Mouse (Mus musculus) c-Kit-positive CD71-positive TER-119-positive erythroid progenitor cells, embryonic 14.5 days (primary cell): ENCODE measurements around the gene Foxd3.
"Not testable (repeated sequence)": the region's sequence is repeated elsewhere in the genome, so short reads cannot be mapped to it uniquely, and the experiment has no call there.

Source experiments
- DNase-seq: peaks from one replicate; pipeline ENCODE4 v3.0.0-alpha.2; 2013; ENCODE audit warnings: low spot score

The Foxd3 gene

DNA sequence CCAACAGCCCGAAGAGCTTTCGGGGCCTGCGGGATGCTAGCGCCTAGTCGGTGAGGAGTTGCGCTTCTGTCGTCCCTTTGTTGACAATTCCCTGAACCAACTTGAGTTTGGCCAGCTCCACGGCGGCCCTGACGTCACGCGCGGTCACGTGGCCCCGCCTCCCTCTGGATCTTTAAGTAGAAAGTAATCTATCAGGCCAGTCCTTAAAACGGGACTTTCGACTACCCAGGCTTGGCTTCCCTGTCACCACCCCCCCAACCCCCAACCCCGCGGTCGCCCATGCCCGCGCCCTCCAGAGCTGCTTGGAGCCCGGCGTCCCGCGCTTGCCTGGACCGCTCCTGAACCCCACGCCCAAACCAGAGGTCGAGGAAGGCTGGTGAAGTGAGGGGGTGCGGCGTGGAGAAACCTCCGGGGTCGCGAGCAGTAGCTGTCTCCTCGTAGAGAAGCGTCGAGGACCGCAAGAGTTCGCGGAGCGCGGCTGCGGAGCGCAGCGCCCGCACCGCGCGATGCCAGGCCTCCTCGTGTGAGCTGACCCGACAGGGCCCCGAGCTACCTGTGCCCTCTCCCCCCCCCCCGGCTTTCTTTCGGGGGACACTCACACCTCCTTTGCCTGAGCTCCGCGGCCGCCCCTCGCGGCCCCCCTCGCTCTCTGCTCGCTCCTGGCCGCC lies at the start of gene Foxd3:
Foxd3 (plus strand) TSS at position 363 of the 668 bp plus-strand sequence.
- no peak for DNase-seq

DNA sequence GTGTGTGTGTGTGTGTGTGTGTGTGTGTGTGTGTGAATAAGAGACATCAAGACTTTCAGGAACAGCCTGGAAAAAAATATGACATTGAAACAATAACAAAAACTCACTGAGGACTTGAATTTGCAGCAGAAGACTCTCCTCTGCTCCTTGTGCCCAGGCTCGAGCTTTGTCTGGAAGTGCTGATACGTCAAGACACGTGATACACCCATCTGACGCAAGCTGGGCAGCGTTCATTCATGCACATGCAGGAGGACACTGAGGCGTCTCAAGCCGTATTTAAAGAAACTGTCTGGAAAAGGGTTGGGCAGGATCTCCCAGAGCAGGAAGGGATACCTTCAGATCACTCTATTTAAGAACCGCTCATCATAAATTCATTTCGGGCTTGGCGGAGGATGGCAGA lies 43.9 kb upstream of the Foxd3 start:
- DNase-seq = no peak

DNA sequence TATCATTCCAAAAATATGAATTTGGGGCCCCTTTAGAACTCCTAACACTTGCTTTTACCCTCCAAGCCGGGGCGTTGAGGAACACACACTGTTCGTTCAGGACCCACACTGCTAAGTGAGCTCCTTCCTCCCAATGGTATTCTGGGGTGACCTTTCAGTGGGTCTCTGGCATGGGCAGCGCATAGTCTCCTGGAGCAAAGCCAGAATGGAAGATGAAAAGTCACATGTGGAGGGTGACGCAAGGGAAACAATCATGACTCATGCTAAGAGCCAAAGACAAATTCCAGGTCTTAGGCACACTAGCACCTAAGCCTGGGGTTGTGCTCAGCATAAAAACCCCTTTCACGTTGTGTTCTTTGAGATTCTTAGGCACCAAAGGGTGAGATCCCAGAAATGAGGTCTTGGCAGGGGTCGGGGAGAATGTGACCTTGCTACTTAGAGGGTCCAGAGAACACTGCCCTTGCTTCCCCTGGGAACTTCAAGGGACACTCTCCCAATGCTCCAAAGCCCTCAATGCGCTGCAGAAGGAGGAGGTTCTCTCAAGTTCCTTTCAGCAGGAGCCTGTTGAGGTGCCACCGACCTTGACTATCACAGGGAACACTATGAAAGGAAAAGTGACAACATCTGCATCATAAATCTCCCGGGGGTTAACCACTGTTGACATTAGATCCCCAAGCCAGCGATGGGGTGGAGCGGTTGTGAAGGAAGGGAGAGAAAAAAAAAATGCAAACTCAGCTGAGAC lies 43.3 kb upstream of the Foxd3 start:
- no peak for DNase-seq

DNA sequence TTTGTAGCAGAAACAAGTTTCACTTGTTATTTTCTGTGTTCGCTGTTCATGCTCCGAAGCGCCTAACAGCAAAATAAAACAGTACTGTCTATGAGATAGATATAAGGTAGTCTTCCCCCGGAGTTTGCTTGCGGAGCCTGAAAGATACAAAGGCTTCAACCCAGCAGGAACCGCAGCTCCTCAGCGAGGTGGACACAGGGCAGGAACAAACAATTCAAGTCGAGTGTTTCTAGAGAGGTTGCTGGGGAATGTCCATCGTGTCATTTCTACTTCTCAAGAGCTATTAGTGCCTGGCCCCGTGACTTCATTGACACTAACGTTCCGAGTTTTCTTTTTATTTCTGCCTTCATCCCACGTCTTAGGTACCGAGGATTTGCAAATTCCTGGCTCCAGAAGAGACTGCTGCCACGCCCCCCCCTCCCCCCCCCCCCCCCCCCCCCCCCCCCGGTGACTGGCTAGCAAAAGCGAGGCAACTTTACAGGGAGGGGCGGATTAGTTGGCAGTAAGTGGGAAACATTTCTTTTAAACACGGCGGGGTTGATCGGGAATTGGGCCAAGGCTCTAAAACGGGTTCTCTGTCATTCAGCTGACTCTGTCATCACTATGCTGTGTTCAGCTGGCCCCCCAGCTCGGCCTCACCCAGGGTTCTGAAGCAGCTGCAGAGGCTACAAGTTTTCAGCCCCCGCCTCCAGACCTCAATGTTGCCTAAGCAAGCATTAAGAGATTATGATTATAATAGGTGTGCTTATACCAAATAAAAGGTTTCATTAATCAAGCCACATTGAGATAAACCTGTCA lies 29.9 kb upstream of the Foxd3 start:
- no peak for DNase-seq

DNA sequence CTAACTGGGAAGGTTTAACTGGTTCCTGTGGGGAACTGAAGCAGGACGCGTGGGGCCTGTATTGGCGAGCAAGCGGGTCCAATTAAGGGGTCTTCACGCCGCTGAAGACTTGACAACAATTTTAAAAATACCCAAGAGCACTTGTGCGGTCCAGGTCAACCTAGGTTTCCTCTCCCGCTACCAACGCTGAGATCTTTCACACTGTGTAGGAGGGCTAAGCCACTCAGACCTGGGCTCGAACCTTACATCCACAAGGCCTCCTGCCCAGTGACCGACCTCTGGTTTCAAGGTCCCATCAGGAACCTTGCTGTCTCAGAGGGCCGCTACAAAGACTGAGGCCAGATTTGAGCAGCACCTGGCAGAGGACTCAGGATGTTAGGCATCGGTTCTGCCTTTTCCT lies 29.0 kb upstream of the Foxd3 start:
- no peak for DNase-seq

DNA sequence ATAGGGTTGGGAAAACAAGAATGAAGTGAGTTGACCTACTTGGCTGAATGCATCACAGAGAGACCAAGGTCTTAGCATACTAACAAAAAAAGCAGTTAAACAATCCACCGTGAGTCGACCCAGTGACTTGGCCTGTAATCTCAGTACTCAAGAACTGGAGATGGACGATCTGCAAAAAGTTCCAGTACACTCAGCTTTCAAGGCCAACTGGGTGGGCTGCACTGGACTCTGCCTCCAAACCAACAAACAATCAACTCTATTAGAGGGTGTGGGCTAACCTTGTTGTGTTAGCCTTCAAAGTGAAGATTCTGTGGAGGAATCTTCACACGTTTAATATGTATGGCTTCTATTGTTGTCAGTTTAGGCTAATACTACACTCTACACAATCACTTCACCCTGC lies 20.1 kb upstream of the Foxd3 start:
- DNase-seq = no peak

DNA sequence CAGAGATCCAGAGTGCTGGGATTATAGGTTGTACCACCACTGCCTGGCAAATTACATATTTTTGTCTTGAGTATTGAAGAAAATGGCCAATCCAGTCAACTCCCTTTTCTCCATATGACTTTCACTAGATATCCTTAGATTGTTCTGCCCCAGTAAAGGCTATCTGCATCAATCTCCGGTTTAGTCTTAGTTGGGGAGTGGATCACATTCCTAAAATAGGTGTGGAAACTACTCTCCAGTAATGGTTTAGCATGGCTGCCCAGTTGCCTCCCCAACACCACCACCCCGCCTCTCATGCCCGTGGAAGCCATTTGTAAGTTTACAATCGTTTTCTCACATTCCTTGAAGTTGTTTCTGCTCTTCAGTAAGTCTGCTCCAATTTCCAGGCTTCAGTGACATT lies 19.4 kb upstream of the Foxd3 start:
- no peak for DNase-seq

DNA sequence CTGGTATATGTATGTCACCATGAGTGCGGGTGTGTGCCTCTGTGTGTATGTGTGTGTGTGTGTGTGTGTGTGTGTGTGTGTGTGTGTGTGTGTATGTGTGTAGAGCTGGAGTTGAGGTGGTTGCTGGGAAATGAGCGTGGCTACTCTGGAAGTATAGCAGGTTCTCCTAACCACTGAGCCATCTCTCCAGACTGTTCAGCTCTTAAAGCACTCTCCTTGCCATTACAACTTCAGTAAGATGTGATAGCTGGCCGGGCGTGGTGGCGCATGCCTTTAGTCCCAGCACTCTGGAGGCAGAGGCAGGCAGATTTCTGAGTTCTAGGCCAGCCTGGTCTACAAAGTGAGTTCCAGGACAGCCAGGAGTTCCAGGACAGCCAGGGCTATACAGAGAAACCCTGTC lies 15.5 kb upstream of the Foxd3 start:
- not testable (repeated sequence) for DNase-seq

DNA sequence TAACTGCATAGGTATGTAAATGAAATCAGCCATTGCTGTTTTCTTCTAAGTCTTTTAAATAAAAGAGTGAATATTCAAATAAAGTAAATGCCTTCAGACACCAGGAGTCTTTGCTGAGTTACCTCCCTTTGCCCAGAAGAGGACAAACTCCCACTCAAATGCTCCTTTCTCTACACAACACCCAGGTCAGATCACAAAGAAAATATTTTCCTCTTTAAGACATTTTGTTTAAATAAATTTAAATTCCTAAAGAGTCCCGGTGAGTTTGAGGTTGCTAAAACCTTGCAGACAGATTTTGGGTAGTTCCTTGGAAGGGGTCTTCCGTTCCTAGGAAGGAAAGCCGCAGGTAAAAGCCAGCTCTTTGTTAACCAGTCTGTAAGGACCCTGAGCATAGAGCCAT lies 14.2 kb upstream of the Foxd3 start:
- DNase-seq = no peak

DNA sequence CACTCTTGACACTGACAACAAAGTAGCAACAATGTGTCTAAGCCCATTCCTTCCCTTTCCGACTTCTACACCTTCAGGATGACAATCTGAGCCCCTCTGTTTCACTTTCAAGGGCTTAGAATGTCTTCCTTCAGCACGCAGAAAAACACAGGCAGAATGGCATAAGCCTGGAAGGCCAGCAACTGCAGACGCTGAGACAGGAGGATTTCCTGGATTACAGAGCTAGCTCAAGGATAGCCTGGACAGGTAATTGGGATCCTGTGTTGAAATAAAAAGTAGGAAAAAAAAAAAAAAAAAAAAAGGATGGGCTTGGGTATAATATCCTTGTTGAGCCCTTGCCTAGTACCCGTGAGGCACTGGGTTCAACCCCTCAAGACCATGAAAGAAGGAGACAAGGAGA lies 10.5 kb upstream of the Foxd3 start:
- DNase-seq = no peak

DNA sequence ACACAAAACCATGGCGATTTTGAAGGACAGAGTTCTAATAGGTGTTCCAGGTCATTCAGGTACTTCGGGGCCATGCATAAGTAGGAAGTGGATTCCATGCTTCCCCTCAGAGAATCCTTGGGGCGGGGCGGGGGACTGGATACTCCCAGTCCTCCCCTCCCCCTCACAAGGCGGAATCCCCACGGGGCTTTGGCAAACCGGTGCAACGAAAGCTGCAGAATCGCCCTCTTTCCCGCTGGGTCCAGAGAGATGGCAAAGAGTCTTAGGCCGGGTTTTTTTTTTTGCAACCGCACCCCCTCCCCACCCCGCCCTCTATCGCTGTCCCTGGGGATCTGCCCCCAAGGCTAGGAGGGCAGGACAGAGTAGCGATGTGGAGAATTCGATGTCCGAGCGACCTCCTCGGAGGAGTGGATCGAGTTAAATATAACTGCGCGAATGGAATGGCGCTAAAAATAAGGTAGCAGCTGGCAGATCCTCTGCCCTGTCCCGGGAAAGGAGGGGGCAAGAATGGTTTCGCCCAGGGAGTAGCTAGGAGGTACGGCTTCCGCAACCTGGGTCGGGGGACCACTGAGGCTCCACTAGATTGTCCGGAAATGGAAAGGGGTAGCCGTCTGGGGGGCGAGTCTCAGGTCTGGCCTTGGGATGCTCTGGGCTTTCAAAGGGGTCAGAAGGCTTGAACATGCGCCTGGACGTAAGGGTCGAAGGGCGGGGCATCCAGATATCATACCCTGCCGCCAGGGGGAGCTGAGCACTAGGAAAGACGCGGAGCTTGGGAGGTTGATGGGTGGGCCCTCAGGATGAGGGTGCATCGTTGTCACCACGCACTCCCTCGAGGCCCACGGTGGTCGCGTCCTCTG lies 5.8 kb upstream of the Foxd3 start:
- no peak for DNase-seq

DNA sequence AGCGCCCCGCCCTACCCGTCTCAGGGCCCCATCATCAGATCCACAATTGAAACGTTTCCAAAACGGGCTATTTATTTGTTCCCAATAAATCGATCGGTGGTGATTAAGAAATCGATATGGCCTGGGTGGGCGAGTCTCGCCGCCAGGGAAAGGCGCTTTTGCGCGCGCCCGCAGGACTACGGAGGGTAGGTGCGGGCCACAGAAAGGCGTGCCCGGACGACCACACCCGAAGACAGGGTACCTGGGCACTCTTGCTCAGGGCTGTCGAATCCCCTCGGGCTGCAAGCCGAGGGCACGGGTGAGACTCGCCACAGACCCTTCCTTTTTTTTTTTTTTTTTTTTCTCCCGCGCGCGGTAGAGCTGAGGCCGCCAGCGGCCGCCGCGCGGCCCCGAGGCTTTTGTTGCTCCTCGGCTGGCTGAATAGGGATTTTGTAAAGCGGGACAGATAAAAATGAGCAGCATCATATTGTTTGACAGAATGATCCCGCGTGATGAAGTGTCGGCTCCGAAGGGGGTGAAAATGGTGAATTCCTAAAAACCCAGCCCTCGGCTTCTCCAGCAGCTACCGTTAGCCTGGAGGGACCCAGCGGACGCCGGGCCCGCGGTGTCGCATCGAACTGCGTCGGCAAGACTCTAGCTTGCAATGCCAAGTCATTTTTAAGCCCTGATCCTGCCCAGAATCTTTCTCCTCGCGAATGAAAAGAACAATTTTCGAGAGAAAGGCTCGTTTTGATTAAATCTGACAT lies 5.0 kb upstream of the Foxd3 start:
- DNase-seq = no peak

DNA sequence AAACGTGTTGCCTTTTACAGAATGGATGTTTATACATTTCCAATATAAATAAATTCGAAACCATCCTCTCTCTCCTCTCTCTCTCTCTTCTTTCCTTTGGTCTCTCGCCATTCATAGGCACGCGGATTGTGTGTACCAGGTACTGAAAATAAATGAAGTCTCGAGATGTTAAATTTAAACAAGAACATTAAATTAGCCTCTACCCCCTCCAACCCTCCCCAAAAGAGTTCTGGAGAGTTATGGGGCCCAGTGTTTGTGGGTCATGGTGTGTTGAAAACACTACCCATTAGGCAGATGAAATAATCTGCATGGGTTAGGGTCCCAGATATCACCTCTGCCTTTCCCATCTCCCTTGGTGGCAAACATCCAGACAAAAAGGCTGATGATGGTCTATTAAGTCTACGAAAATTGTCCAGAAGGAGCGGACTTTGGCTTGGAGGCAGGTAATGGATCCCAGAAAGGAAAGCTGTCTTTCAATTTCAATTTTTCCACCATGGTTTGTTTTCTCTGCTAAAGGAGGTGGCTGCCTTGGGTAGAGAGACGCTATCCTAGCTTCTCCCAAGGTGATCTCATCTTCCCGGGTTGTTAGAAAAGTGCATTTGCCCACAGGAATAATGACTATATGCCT lies 4.2 kb upstream of the Foxd3 start:
- no peak for DNase-seq

DNA sequence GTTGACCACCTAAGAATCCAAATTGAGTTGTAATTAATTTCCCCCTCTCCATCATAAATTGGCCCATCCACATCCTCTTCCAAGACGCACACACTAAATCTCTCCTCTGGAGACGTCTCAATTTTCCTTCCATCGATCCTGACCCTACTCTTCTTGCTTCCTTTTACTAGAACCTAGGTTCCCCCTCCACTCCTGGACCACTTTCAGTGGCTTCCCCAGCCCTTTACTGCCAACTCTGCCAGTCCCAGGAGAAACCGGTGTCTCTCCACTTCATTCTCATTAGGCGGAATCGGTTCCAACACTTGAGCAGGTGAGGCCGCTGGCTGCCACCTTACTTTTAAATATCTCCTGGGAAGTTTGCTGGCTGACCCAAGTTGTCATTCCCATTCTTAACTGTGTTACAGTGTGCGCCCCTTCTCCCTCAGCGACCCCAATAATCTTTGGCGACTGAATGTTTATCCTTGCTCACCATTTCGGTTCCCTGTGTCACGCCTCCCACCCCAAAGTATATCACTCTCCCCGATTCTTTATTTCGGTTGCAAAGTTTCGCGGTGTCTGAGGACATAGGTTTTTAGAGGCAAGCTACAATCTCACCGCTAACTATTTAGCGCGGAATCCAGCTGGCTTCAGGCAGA lies 3.4 kb upstream of the Foxd3 start:
- DNase-seq = no peak

DNA sequence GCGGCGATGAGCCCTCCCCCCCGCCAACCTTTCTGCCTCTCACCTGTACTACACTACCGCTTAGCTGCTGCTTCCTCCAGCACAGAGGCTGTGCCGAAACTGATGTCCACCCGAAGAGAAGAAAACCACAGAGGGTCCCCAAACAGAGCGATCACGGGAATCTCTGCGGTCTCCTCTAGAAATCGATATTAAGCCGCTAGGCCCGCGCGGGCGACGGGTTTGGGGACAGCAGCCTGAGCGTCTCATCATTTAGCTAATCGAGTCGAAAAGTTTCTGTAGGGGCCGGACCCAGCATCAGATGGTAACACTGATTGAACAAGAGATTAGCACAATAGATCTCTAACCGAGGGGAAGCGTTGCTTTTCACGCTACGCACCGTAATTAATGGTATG lies 2.9 kb upstream of the Foxd3 start:
- DNase-seq = no peak

DNA sequence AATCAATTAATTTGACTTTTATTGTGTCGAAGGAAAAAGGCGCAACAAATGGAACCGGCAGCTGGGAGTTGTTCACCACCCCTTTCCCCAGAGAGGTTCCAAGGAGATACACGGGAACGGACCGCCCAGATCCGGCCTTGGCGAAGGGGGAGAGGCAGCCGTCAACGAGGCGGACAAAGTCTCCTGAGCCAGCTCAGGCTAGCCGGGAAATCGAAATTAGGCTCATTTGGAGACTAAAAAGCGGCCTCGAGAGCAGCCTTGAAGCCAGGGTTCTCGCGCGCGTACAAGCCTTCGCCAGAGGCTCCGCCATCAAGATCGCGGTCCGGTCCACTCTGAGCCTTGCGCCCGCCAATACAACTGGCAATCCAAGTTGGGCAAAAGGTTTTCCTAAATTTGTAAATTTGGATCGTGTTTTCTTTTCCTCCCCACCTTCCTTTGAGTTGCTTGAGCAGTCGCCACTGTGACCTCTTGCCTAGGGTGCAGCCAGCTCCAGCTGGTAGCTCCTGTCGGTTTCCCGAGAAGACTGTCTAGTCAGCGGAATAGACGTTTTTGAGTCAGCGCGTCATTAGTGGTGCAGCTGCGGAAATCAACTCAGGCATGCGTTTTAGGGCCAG lies 2.4 kb upstream of the Foxd3 start:
- no peak for DNase-seq

DNA sequence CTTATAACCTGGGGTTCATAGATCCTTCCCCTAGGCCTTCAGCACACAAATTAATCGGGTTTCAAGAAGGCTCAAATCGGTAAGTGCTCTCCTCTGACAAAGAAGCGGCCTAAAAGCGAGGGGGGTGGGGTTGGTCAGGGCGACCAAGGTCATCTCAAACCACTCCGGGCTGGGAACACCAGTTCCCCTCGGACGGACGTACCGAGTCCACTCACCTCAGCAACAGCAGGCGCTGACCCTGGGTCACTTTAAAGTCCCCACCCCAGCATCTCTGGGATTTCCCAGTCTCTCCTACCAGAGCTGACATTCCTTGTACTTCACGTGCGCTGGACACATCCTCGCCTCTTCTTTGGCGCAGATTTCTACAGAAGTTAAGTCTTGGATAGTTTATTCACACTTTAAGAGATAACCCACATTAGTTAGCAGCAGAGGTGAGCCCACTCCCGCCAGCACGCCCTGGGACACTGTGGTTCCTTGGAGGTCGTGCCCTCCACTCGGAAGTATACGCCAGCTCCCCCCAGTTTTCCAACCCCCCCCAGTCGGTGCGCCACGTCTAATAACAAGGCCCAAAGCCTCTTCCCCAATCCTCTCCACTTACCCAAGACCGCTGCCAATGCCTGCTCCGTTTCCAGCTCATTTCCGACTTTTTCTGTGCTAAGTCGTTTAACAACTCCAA lies 1.3 kb upstream of the Foxd3 start:
- DNase-seq = no peak

DNA sequence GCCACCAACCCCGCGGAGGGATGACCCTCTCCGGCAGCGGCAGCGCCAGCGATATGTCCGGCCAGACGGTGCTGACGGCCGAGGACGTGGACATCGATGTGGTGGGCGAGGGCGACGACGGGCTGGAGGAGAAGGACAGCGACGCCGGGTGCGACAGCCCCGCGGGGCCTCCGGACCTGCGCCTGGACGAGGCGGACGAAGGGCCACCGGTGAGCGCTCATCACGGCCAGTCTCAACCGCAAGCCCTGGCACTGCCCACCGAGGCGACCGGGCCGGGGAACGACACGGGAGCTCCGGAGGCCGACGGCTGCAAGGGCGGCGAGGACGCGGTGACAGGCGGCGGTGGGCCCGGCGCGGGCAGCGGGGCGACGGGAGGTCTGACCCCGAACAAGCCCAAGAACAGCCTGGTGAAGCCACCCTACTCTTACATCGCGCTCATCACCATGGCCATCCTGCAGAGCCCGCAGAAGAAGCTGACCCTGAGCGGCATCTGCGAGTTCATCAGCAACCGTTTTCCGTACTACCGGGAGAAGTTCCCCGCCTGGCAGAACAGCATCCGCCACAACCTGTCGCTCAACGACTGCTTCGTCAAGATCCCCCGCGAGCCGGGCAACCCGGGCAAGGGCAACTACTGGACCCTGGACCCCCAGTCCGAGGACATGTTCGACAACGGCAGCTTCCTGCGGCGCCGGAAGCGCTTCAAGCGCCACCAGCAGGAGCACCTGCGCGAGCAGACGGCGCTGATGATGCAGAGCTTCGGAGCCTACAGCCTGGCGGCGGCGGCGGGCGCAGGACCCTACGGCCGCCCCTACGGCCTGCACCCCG lies 718 bp downstream of the Foxd3 start:
- DNase-seq = no peak

DNA sequence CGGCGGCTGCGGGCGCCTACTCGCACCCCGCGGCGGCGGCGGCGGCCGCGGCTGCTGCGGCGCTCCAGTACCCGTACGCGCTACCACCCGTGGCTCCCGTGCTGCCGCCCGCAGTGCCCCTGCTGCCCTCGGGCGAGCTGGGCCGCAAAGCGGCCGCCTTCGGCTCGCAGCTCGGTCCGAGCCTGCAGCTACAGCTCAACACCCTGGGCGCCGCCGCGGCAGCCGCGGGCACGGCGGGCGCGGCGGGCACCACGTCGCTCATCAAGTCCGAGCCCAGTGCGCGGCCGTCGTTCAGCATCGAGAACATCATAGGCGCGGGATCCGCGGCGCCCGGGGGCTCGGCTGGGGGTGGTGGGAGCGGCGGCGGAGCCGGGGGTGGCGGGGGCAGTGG lies 1.3 kb downstream of the Foxd3 start:
- DNase-seq = no peak
